Mouse (Mus musculus): Measurements from ENCODE around the gene Ctsa. TPM values are rescaled to one million over a fixed set of nuclear protein-coding genes. Genes with fewer than 3 reads are reported as not detected.

Ctsa gene
- total RNA-seq, 2 experiments from 2014 or later = 33.5 to 36.1 TPM

- no peak for ATAC-seq (replicated peaks; ENCODE audit: low FRiP score, poor library complexity, severe bottlenecking)
Observed at GRCm38 (mm10) chr2:164803921-164804313, 28.8 kb upstream of the Ctsa start.

GRCm38 (mm10) chr2:164804533-164805331, 27.9 kb upstream of the Ctsa start, which contains the start of the genes Acot8 and Zswim3:
TSS of gene Acot8 (minus strand) at chr2:164804882.
TSS of gene Zswim3 (plus strand) at chr2:164805098.
- peak; percentile 92 for ATAC-seq (replicated peaks; ENCODE audit: low FRiP score, poor library complexity, severe bottlenecking)

DNA sequence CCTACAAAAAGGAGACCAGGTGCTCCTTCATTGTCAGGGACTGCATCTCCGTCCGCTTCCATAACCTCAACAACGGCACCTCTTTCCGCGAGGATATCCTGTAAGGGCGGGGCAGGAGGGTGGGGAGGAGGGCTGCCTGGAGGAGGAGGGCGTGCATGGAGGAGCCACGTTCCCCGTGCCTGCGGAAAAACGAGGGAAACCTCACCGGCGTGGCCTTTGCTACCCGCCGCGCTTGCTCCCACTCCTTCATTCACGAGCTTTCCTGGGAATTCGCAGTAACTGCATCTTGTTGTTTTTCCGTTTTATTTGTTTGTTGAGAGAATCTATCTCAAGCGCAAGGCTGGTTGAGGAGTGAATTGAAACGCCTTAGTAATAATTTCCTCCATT, 27.3 kb upstream of the Ctsa start:
- peak; percentile 70 for ATAC-seq (replicated peaks; ENCODE audit: low FRiP score, poor library complexity, severe bottlenecking)

DNA sequence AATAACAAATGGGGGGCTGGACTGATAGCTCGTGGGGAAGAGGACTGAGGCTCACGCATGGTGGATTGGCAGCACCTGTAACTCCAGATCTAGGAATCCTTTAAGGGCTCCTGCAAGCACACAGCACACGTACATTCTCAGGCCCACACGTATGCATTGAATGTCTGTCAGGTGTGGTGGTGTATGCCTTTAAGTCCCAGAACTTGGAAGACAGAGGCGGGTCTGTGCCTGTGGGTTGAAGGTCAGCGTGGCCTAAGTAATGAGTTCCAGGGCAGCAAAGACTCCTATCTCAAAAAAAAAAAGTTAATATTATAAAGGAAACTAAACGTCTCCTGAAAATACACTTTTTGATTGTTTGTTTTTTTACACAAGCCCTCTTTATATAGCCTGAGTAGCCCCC, 26.1 kb upstream of the Ctsa start:
- ATAC-seq (replicated peaks; ENCODE audit: low FRiP score, poor library complexity, severe bottlenecking) = no peak

DNA sequence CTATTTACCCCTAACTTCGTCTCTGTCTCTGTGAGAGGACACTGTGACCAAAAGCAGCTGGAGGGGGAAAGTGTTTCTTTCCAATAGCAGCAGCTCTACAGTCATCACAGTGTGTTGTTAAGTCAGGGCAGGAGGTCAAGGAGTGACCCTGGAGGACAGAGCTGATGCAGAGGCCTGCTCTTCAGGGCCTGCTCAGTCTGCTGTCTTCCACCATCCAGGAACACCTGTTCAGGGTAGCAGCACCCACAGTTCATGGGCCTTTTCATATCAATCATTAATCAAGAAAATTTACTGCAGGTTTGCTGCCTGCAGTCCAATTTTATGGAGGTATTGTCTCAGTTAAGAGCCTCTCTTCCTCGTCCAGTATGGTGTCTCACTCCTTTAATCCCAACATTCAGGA, 19.1 kb upstream of the Ctsa start:
- ATAC-seq (replicated peaks; ENCODE audit: low FRiP score, poor library complexity, severe bottlenecking) = no peak

GRCm38 (mm10) chr2:164815348-164815747, 17.3 kb upstream of the Ctsa start:
- peak; percentile 59 for ATAC-seq (replicated peaks; ENCODE audit: low FRiP score, poor library complexity, severe bottlenecking)

DNA sequence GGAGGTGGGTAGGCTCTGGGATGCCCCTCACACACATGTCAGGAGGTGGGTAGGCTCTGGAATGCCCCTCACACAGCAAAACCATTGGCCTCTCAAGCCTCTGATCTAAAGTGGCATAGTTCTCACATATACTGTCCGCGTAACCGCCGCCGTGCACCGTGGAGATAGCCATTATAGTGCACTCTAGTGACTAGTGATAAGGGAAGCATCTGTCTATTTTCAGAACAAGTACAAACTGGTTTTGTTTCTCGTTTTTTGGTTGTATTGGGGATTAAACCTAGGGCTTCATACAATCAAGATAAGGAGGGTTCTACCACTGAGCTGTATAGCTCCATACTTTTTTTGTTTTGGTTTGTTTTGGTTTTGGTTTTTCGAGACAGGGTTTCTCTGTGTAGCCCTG, 16.9 kb upstream of the Ctsa start:
- peak; percentile 66 for ATAC-seq (replicated peaks; ENCODE audit: low FRiP score, poor library complexity, severe bottlenecking)

DNA sequence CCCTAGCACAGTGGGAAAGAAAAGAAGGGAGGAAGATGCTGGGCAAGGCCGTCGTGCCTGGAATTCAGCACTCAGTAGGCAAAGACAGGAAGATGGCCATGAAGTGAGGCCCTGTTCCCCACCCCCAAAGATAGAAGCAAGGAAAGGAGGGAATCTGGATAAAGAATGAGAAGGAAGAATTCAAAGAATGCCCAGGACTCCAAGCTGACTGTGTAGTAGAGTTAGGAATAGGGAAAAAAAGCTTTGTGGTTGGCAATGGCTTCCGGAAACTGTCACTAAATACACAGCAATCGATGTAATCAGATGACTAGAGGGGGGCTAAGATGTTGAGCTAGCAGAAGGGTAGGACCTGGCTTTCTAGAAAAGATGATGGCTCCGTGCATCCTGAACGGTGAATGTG, 15.5 kb upstream of the Ctsa start:
- no peak for ATAC-seq (replicated peaks; ENCODE audit: low FRiP score, poor library complexity, severe bottlenecking)

DNA sequence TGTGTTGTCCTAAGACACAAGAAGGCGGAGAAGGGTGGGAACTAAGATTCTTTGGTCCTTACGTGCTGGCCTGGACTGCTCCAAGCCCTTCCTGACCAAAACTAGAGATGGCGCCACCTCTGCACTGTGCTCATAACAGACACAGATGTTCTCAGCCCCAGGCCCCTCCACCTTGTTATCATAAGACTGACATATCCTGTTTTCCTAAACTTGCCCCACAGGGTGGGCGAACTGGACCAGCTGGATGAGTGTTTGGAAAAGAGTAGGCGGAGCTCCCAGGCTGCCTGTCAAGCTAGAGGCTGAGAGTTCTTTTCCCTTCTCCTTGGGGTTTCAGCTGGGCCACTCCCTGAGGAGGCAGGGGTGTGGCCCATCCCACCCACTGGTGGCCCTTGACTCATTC, 15.0 kb upstream of the Ctsa start:
- no peak for ATAC-seq (replicated peaks; ENCODE audit: low FRiP score, poor library complexity, severe bottlenecking)

DNA sequence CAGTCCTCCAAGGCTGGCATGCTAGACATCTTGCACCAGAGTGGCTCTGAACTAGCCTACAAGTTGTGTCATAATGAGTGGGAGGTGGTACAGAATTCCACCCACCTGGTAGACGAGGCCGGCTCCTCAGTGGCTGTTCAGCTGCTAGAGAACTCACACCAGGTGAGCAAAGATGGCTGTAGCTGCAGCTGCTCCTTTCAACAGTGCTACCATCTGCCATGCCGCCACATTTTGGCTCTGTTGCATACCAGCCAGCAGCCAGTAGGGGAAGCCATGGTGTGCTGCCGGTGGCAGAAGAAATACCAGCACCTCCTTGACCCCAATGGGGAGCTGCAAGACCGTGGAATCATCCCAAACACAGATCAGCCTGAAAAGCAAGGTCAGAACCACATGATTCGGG, 11.6 kb upstream of the Ctsa start:
- ATAC-seq (replicated peaks; ENCODE audit: low FRiP score, poor library complexity, severe bottlenecking) = no peak

DNA sequence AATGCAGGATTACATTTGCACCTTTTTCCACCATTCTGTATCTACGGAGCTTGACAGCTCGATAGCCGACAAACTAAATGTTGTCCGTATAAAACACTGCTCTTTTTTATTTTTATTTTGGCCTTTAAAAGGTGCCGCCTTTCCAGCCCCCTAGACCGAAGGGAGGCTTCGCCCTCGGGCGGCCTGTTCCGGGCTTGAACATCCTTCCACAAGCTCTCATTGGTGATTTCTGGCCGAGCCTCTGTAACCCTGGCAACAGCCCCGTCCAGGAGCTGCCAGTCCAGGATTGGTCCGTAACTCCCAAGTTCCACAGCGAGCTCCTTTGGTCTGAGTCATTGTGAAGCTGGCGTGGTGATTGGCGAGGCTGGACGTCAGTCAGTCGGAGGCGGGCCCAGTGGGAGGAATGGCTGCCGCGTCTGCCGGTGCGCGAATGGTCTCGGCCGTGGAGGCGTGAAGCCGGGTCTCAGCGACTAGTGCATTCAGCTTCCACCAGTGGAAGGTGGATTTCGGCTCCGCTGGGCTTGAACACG, 10.0 kb upstream of the Ctsa start, which contains the start of gene Zswim1:
Gene Zswim1, plus strand, starts transcription at position 51 of the 530 bp plus-strand sequence.
- peak; percentile 95 for ATAC-seq (replicated peaks; ENCODE audit: low FRiP score, poor library complexity, severe bottlenecking)

- peak; percentile 33 for ATAC-seq (replicated peaks; ENCODE audit: low FRiP score, poor library complexity, severe bottlenecking)
Observed at GRCm38 (mm10) chr2:164823181-164823585, 9.5 kb upstream of the Ctsa start.

- no peak for ATAC-seq (replicated peaks; ENCODE audit: low FRiP score, poor library complexity, severe bottlenecking)
Observed at GRCm38 (mm10) chr2:164823969-164824368, 8.7 kb upstream of the Ctsa start.

DNA sequence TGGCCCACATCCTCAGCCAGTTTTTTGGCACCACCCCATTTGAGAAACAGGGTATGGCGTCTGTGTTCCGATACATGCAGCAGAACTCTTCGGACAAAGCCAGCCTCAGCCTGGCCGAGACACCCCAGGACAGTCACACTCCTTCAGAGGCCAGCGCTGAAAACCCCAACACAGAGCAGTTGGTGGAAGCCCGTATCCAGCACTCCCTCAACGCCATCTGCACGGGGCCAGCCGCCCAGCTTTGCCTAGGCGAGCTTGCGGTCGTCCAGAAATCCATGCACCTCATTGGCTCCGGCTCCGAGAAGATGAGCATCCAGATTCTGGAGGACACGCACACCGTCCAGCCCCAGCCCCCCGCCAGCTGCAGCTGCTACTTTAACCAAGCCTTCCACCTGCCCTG, 7.2 kb upstream of the Ctsa start:
- ATAC-seq (replicated peaks; ENCODE audit: low FRiP score, poor library complexity, severe bottlenecking) = no peak

DNA sequence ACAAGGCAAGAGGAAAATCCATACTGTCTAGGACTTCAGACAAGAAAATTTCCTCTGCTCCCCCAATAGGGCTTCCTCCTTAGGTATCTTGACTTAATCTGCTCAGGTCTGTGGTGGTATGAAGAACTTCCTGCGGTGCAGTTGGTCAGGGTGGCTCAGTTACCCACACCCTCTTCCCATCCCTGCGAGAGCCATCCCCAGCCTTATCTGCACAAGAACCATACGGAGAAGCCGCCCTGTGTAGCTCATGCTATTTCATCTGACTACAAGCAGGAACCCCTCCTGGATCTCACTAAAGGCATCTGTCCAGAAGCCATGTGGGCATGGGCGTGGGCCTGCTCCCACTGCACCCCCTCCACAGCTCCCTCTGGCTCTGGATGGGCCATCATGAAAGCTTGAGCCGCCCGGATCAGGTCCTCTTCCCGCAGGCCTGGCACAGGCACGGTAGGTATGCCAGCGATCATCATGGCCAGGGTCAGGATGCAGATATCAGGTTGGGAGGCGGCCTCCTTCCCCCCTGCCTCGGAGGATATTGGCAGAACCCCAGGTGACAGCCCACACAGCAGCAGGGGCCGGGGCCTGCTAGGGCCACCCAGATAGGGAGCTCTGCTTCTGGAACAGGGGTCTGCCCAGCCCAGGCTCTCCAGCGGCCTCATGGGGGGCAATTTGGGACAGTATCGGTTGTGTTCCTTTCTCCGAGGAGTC, 5.4 kb upstream of the Ctsa start:
- peak; percentile 21; the same call in 1 of the 2 replicates for ATAC-seq (replicated peaks; ENCODE audit: low FRiP score, poor library complexity, severe bottlenecking)

DNA sequence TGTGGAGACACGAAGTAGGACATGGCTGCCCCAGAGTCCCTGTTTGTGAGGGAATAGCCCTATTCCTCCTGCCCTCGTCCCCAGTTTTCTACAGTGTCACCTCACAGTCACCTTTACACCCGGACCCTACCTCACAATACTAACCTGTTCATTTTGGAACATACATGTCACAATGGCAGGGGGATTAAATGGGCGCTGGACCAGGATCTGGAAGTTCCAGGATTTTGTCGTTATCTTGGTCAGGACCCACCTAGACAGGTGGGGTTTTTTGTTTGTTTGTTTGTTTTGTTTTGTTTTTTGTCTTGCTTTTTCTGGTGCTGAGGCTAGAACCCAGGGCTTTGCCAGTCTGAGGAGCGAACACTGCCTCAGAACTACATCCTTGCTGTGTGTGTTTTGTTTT, 4.2 kb upstream of the Ctsa start, which contains the start of gene Spata25:
Gene Spata25, minus strand, starts transcription at position 101 of the 400 bp plus-strand sequence.
- no peak for ATAC-seq (replicated peaks; ENCODE audit: low FRiP score, poor library complexity, severe bottlenecking)

GRCm38 (mm10) chr2:164829090-164829489, 3.6 kb upstream of the Ctsa start:
- no peak for ATAC-seq (replicated peaks; ENCODE audit: low FRiP score, poor library complexity, severe bottlenecking)

DNA sequence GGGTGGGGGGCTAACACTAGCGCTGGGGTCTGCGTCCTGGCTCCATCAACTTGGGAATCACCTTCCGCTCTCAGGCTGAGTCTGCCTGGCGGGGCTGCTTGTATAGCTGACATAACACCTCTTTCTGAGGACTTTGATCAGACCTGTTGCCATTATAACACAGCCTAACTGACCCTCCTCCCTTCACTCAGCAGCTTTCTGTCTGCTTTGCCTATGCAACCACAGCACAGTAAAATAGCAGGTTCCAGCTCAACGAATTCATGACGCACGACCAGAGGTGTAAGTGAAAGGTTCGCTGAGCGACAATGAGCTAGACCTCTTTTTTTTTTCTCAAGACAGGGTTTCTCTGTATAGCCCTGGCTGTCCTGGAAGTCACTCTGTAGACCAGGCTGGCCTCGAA, 1.6 kb upstream of the Ctsa start:
- ATAC-seq (replicated peaks; ENCODE audit: low FRiP score, poor library complexity, severe bottlenecking) = no peak

DNA sequence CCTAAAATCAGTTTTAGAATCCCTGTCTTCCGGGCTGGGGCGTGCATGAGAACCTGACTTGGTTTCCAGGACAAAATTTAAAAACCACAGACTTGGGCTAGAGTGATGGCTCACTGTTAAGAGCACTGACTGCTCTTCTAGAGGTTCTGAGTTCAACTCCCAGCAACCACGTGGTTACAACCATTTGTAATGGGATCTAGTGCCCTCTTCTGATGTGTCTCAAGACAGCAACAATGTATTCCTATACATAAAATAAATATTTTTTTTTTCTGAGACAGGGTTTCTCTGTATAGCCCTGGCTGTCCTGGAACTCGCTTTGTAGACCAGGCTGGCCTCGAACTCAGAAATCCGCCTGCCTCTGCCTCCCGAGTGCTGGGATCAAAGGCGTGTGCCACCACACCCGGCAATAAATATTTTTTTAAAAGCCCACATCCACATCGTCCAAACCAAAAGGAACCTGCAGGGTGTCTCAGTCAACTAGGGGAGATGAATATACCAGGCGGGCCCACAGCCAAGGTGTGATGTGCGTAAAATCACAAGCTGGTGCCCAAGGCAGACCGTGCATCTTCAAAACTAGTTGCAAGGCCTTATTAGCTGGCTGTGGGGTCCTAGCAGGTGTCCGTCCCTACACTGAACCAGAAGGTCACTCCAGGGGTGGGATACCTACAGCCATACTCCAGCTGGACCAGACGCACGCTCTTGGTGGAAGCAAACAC, 483 bp upstream of the Ctsa start:
- no peak for ATAC-seq (replicated peaks; ENCODE audit: low FRiP score, poor library complexity, severe bottlenecking)

- ATAC-seq (replicated peaks; ENCODE audit: low FRiP score, poor library complexity, severe bottlenecking) = peak; percentile 74
Observed at GRCm38 (mm10) chr2:164833314-164833959, 764 bp downstream of the Ctsa start, which contains the start of gene Neurl2. TSS of gene Neurl2 (minus strand) at chr2:164833456.
